Mouse (Mus musculus): ENCODE results near the gene Cks2. TPM values are rescaled to one million over a fixed set of nuclear protein-coding genes. Genes with fewer than 3 reads are reported as not detected.

Cks2 gene
- polyA plus RNA-seq (2015; fragmentation: Nextera tagmentation; extraction: Ambion mirVana), result 60.6 and 61.3 TPM in 2 replicates

GRCm38 (mm10) chr13:51644829-51645789 lies at the start of gene Cks2:
TSS of gene Cks2 (plus strand) at chr13:51645232.

GRCm38 (mm10) chr13:51651408-51652064 lies 6.5 kb downstream of the Cks2 start, which contains the start of gene Secisbp2:
TSS of gene Secisbp2 (plus strand) at chr13:51651697.

Other genes with a start within 250 kb of the Cks2 start
- 17.4 and 19.4 TPM in 2 replicates for gene S1pr3, start 236.6 kb upstream of the Cks2 start, polyA plus RNA-seq (2015; fragmentation: Nextera tagmentation; extraction: Ambion mirVana)
- 0.19 and 0.26 TPM in 2 replicates for gene Shc3, start 75.8 kb upstream of the Cks2 start, polyA plus RNA-seq (2015; fragmentation: Nextera tagmentation; extraction: Ambion mirVana)
- 21.2 and 21.9 TPM in 2 replicates for gene Secisbp2, start 6.5 kb downstream of the Cks2 start, polyA plus RNA-seq (2015; fragmentation: Nextera tagmentation; extraction: Ambion mirVana)
- 21.1 and 23.4 TPM in 2 replicates for gene Sema4d, start 148.5 kb downstream of the Cks2 start, polyA plus RNA-seq (2015; fragmentation: Nextera tagmentation; extraction: Ambion mirVana)
- gene Gadd45g, start 201.4 kb downstream of the Cks2 start, polyA plus RNA-seq (2015; fragmentation: Nextera tagmentation; extraction: Ambion mirVana), result 32.5 and 45.5 TPM in 2 replicates

All from skeletal muscle tissue, postnatal 0 days (tissue).